Mouse (Mus musculus): ENCODE measurements around the gene Prpf40a. TPM values are rescaled to one million over a fixed set of nuclear protein-coding genes. Genes with fewer than 3 reads are reported as not detected.

Gene Prpf40a
- polyA plus RNA-seq, 1 experiment from 2014 or later: 66.6 TPM

DNA sequence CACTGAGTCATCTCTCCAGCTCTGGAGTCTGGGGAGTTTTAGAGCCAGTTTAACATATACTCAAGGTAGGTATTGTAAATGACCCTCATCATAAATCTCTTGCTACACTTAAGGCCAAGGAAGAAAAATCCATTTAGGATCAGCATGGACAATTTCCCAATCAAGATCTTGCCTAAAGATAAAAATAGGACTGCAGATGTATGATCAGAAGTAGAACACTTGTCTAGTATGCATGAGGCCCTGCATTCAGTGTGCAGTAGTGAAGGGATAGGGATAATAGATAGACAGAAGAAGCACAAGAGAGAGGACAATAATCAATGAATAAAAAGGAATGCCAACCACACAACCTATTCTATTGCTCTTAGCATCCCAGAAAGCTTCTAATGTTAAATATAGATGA is 11.2 kb downstream of the Prpf40a start:
- no peak for TF ChIP-seq CTCF (IDR thresholded peaks at IDR 0.05; ENCODE audit: low read depth)
- no peak overlapping the region for H3K4me3 ChIP-seq (ENCODE audit: low read depth, low read length)
- H3K27me3 ChIP-seq (replicated peaks; ENCODE audit: control insufficient read depth, insufficient read depth, low read length): no peaks in the 10 kb centered on the region
- peaks cover 9% of the 10 kb centered on the region for H3K36me3 ChIP-seq (ENCODE audit: control insufficient read depth, insufficient read depth)
- H3K27ac ChIP-seq (ENCODE audit: low read depth, low read length): no peak overlapping the region
- H3K9ac ChIP-seq (ENCODE audit: low read depth, low read length): no peak overlapping the region
- H3K4me1 ChIP-seq (replicated peaks; ENCODE audit: control insufficient read depth, insufficient read depth, low read length): no peaks in the 10 kb centered on the region
- no peak overlapping the region for H3K4me2 ChIP-seq (replicated peaks; ENCODE audit: low read depth)
- ATAC-seq: no peak
- H3K9me3 ChIP-seq (ENCODE audit: control insufficient read depth): no peaks in the 10 kb centered on the region

DNA sequence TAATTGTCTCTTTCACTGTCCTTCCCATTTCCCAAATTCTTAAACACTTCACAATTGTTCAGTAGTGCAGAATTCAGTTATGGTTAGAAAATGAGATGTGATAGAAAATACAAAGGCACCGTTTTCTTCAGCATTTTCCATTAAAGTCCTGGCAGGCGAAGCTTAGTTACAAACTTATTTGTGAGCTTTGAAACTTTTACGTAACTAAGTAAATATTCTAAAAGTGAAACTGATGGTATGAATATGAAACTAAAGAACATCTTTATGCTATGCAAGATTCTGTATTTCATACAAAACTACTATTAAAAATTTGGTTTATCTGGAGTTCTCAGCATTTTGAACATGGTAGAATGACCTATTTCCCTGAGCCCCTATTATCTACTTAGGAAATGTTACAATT is 12.1 kb downstream of the Prpf40a start:
- no peak for TF ChIP-seq CTCF (IDR thresholded peaks at IDR 0.05; ENCODE audit: low read depth)
- no peak overlapping the region for H3K4me2 ChIP-seq (replicated peaks; ENCODE audit: low read depth)
- H3K9ac ChIP-seq (ENCODE audit: low read depth, low read length): no peak overlapping the region
- H3K4me1 ChIP-seq (replicated peaks; ENCODE audit: control insufficient read depth, insufficient read depth, low read length): no peaks in the 10 kb centered on the region
- peaks cover 17% of the 10 kb centered on the region for H3K36me3 ChIP-seq (ENCODE audit: control insufficient read depth, insufficient read depth)
- no peak for ATAC-seq
- WGBS: 76% methylated on average over 3 of the region's 3 CpGs
- no peak overlapping the region for H3K27ac ChIP-seq (ENCODE audit: low read depth, low read length)
- H3K27me3 ChIP-seq (replicated peaks; ENCODE audit: control insufficient read depth, insufficient read depth, low read length): no peaks in the 10 kb centered on the region
- no peaks in the 10 kb centered on the region for H3K9me3 ChIP-seq (ENCODE audit: control insufficient read depth)
- no peak overlapping the region for H3K4me3 ChIP-seq (ENCODE audit: low read depth, low read length)

DNA sequence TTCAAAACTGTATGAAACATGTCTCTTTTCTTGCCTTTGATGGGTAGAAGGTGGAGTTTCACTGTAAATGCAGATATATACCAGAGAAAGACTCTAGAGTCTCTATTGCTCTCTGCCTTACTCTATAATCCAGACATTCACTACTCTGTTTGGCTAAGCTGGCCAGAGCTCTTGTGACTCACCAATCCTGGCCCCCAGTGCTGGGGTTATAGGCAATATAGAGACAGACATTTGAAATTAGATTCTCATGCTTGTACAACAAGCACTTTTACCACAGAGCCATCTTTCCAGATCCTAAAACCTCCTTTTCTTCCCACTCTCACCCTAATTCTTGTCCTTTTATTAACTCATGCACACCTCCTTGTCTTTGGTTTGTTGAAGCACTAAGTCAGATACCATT is 17.1 kb downstream of the Prpf40a start:
- Histone ChIP-seq H3K27ac (ENCODE audit: low read depth, low read length) (no peak overlapping the region), H3K4me1 (replicated peaks; ENCODE audit: control insufficient read depth, insufficient read depth, low read length) (no peaks in the 10 kb centered on the region), H3K4me3 (ENCODE audit: low read depth, low read length) (no peak overlapping the region), H3K9ac (ENCODE audit: low read depth, low read length) (no peak overlapping the region), H3K27me3 (replicated peaks; ENCODE audit: control insufficient read depth, insufficient read depth, low read length) (no peaks in the 10 kb centered on the region), H3K9me3 (ENCODE audit: control insufficient read depth) (no peaks in the 10 kb centered on the region), H3K36me3 (ENCODE audit: control insufficient read depth, insufficient read depth) (peaks cover 18% of the 10 kb centered on the region), H3K4me2 (replicated peaks; ENCODE audit: low read depth) (no peak overlapping the region)
- TF ChIP-seq CTCF (IDR thresholded peaks at IDR 0.05; ENCODE audit: low read depth): no peak
- ATAC-seq: no peak

DNA sequence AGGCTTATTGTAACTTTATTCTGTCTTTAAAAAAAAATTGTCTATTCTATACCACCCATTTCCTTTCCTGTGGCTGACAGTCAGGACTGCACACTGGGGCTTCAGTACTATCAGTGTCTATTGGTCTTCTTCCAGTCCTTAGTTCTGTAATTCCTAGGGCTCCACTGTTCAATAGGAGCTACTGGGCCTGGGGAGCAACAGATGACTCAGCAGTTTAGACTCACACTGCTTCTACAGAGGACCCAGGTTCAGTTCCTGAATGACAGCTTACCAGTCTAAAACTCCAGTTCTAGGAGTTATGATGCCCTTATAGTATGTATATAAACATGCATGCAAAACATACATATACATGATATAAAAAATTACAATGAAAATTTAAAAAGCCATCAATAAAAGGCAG is 44.2 kb downstream of the Prpf40a start:
- Histone ChIP-seq H3K27me3 (replicated peaks; ENCODE audit: control insufficient read depth, insufficient read depth, low read length) (no peaks in the 10 kb centered on the region), H3K36me3 (ENCODE audit: control insufficient read depth, insufficient read depth) (peaks cover 48% of the 10 kb centered on the region), H3K4me2 (replicated peaks; ENCODE audit: low read depth) (no peak overlapping the region), H3K4me3 (ENCODE audit: low read depth, low read length) (no peak overlapping the region), H3K9me3 (ENCODE audit: control insufficient read depth) (no peaks in the 10 kb centered on the region), H3K9ac (ENCODE audit: low read depth, low read length) (no peak overlapping the region), H3K4me1 (replicated peaks; ENCODE audit: control insufficient read depth, insufficient read depth, low read length) (no peaks in the 10 kb centered on the region), H3K27ac (ENCODE audit: low read depth, low read length) (no peak overlapping the region)
- TF ChIP-seq CTCF (IDR thresholded peaks at IDR 0.05; ENCODE audit: low read depth): no peak
- no peak for ATAC-seq

DNA sequence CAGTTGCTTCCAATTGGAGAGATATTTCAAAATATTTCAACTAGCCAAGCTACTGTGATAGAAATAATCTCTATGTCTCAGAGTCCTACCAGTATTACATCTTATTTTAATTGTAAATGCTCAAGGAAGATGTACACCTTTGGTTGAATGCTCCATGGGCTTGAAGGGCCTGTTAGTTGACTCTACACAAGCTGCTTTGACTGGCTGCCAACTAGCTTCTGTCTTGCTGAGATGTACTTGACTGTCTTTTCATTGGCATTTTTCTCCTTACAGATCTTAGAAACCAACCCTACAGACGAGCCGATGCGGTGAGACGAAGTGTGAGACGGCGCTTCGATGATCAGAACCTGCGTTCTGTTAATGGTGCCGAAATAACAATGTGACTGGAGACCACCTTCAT is 59.5 kb downstream of the Prpf40a start:
- ATAC-seq: no peak
- Histone ChIP-seq H3K9ac (ENCODE audit: low read depth, low read length) (no peak overlapping the region), H3K27ac (ENCODE audit: low read depth, low read length) (no peak overlapping the region), H3K27me3 (replicated peaks; ENCODE audit: control insufficient read depth, insufficient read depth, low read length) (no peaks in the 10 kb centered on the region), H3K36me3 (ENCODE audit: control insufficient read depth, insufficient read depth) (peaks cover 7% of the 10 kb centered on the region; the same call in 1 of the 2 replicates), H3K4me2 (replicated peaks; ENCODE audit: low read depth) (no peak overlapping the region), H3K9me3 (ENCODE audit: control insufficient read depth) (no peaks in the 10 kb centered on the region), H3K4me1 (replicated peaks; ENCODE audit: control insufficient read depth, insufficient read depth, low read length) (no peaks in the 10 kb centered on the region), H3K4me3 (ENCODE audit: low read depth, low read length) (no peak overlapping the region)
- WGBS: 96% methylated on average over 9 of the region's 9 CpGs
- TF ChIP-seq CTCF (IDR thresholded peaks at IDR 0.05; ENCODE audit: low read depth): no peak

DNA sequence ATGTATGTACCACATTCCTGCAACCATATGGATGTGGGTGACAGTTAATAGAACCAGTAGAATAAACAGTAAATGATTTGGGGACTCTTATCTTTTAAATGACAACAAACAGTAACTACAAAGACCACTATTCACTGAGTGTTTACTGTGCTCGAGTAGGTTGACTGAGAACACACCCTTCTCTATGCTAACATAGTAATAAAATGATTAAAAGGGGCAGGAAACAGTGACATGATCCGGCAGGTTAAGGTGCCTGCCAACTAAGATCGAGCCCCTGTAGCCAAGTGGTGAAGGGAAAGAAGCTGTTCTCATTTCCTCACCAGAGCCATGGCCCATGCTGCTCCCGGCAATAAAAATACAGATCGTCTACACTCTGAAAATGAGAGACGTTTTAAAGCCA is 62.0 kb downstream of the Prpf40a start:
- no peaks in the 10 kb centered on the region for H3K4me1 ChIP-seq (replicated peaks; ENCODE audit: control insufficient read depth, insufficient read depth, low read length)
- H3K9me3 ChIP-seq (ENCODE audit: control insufficient read depth): no peaks in the 10 kb centered on the region
- TF ChIP-seq CTCF (IDR thresholded peaks at IDR 0.05; ENCODE audit: low read depth): no peak
- ATAC-seq: peak; percentile 28; the same call in 1 of the 2 replicates
- H3K4me2 ChIP-seq (replicated peaks; ENCODE audit: low read depth): no peak overlapping the region
- no peaks in the 10 kb centered on the region for H3K27me3 ChIP-seq (replicated peaks; ENCODE audit: control insufficient read depth, insufficient read depth, low read length)
- no peak overlapping the region for H3K9ac ChIP-seq (ENCODE audit: low read depth, low read length)
- H3K36me3 ChIP-seq (ENCODE audit: control insufficient read depth, insufficient read depth): peaks cover 11% of the 10 kb centered on the region; the same call in 1 of the 2 replicates
- no peak overlapping the region for H3K27ac ChIP-seq (ENCODE audit: low read depth, low read length)
- H3K4me3 ChIP-seq (ENCODE audit: low read depth, low read length): no peak overlapping the region
- WGBS: 25% methylated on average over 6 of the region's 6 CpGs

DNA sequence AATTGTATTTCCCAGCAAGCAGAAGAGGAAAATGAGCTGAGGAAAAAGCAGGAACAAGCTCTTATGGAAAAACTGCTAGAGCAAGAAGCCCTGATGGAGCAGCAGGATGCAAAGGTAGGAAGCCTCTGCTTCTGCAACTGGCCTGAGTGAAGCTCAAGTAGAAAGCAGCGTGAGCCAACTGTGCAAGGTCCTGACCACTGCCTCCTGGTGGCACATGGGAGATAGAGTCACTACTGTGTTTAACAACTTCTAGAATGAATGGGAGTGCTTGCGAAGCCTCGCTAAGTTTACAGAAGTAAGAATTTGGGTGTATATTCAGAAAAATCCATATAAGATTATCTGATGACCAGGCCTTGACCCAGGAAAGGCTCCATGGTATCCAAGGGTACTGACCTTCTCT is 65.1 kb downstream of the Prpf40a start:
- Histone ChIP-seq H3K4me1 (replicated peaks; ENCODE audit: control insufficient read depth, insufficient read depth, low read length) (no peaks in the 10 kb centered on the region), H3K9ac (ENCODE audit: low read depth, low read length) (no peak overlapping the region), H3K4me3 (ENCODE audit: low read depth, low read length) (no peak overlapping the region), H3K27me3 (replicated peaks; ENCODE audit: control insufficient read depth, insufficient read depth, low read length) (no peaks in the 10 kb centered on the region), H3K4me2 (replicated peaks; ENCODE audit: low read depth) (no peak overlapping the region), H3K9me3 (ENCODE audit: control insufficient read depth) (no peaks in the 10 kb centered on the region), H3K27ac (ENCODE audit: low read depth, low read length) (no peak overlapping the region), H3K36me3 (ENCODE audit: control insufficient read depth, insufficient read depth) (peaks cover 11% of the 10 kb centered on the region; the same call in 1 of the 2 replicates)
- TF ChIP-seq CTCF (IDR thresholded peaks at IDR 0.05; ENCODE audit: low read depth): peak; percentile 58
- ATAC-seq: no peak
- 88% methylated on average over 3 of the region's 3 CpGs for WGBS
